Mouse (Mus musculus) spleen, adult 2 months (tissue): Measurements from ENCODE around the gene Rrp36.

Experiments used
- CTCF ChIP-seq: fragments of 200-500 bp; IDR thresholded peaks from 2 replicates; pipeline ENCODE4 v1.5.1; 2011; ENCODE audit warnings: mild to moderate bottlenecking, inconsistent platforms; ENCODE audit not compliant: insufficient read depth, insufficient read length, insufficient replicate concordance; ENCODE audit errors: extremely low read depth
- POLR2A ChIP-seq: fragments of 200-500 bp; IDR thresholded peaks from 2 replicates; pipeline ENCODE4 v1.6.1; 2011; ENCODE audit warnings: low read depth, low read length, inconsistent platforms

- TF ChIP-seq CTCF (no peak), POLR2A (no peak)
Observed at GRCm38 (mm10) chr17:46703971-46704886, 30.1 kb upstream of the Rrp36 start.
